In the genomic region with DNA sequence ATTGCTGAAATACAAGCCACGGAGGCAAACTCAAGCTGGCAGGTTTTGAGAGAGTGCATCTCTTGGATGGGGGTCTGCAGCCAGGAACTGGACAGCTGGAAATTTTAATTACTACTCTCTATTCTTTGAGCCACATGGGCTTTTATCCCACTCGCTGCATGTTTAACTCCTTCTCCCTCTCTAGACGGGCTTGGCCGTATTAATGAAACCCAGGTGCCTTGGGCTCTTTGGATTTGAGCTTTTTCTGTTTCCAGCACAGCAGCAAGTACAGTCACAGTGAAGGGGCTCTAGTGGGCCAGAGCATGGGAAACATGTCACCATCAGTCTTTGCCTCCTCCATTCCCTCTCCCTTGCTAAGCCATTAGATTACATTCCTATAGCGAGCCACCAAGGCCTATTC, we compare ENCODE assay signal across 16 mouse cellular contexts.
"Had no signal": no experiment of that assay in that cellular context is flagged by ENCODE, and none has a peak within 500 bp of the region (broad histone marks: within the 10 kb centered on the region; RNA-seq: fewer than 3 reads in every experiment).

No protein-coding gene starts in this region.

- H3K27me3 ChIP-seq: liver, embryonic 13.5 days; lung, embryonic 15.5 days; midbrain, embryonic 12.5 days had no signal

- H3K9ac ChIP-seq: liver, embryonic 13.5 days; liver, postnatal 0 days; lung, embryonic 15.5 days; midbrain, embryonic 12.5 days had no signal

- H3K4me1 ChIP-seq: lung, embryonic 15.5 days had no signal

- H3K4me3 ChIP-seq: layer of hippocampus, adult 2 months; liver, embryonic 13.5 days; lung, embryonic 15.5 days; megakaryocyte, embryonic 14.5 days; midbrain, embryonic 12.5 days had no signal

- ATAC-seq: liver, postnatal 0 days; midbrain, embryonic 16.5 days had no signal

- H3K4me2 ChIP-seq: liver, embryonic 13.5 days; lung, embryonic 15.5 days; midbrain, embryonic 12.5 days had no signal

- H3K27ac ChIP-seq: layer of hippocampus, adult 2 months; liver, embryonic 13.5 days; lung, embryonic 15.5 days; macrophage; midbrain, embryonic 12.5 days had no signal

- H3K36me3 ChIP-seq: liver, embryonic 13.5 days; lung, embryonic 15.5 days; midbrain, embryonic 12.5 days had no signal

- H3K9me3 ChIP-seq: liver, embryonic 13.5 days; lung, embryonic 15.5 days; midbrain, embryonic 12.5 days had no signal

- DNase-seq: kidney, adult 8-10 months; kidney, postnatal 10 days; kidney, postnatal 4 days; left cerebral cortex, postnatal 4 days; liver; liver, embryonic 13.5 days; liver, postnatal 0 days; lung, postnatal 14 days; right cerebral cortex, postnatal 14 days; thymus, postnatal 36 days had no signal
